Mouse (Mus musculus) ES-Bruce4 (cell line): ENCODE measurements around the gene Dcaf5.

Source experiments
- CTCF ChIP-seq: IDR thresholded peaks from one replicate; pipeline ENCODE4 v1.8.1; 2011; ENCODE audit warnings: low read depth, low read length
- POLR2A ChIP-seq: IDR thresholded peaks from one replicate; pipeline ENCODE4 v1.8.1; 2011; ENCODE audit warnings: low read length; ENCODE audit not compliant: insufficient read depth

- TF ChIP-seq CTCF (no peak), POLR2A (no peak)
Observed at GRCm38 (mm10) chr12:80479986-80480385, 43.6 kb upstream of the Dcaf5 start.
